Mouse (Mus musculus): Measurements from ENCODE around the gene Chek2. TPM values are rescaled to one million over a fixed set of nuclear protein-coding genes. Genes with fewer than 3 reads are reported as not detected.

The Chek2 gene
- polyA plus RNA-seq, 1 experiment from 2014 or later: 39.4 TPM

DNA sequence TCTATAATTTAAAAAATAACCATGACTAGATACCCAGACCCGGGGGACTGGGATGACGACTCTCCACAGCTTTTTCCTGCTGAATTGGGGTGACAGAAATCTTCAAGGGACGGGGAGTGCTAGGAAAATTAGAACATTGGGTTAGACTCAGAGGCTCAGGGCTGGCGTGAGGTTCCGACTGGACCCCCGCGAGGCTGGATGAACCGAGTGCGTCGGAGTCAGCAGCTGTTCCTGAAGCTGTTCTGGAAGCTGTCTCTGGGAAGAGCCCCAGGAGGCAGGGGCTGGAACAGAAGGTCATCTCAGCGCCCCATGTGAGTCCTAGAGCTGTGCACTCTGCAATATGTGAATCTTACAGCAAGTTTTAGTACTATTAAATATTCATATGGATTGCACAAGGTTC is 75.1 kb downstream of the Chek2 start:
- WGBS: 81% methylated on average over 11 of the region's 11 CpGs
- no peaks in the 10 kb centered on the region for H3K4me1 ChIP-seq (ENCODE audit: control insufficient read depth, insufficient read depth, low read length)

DNA sequence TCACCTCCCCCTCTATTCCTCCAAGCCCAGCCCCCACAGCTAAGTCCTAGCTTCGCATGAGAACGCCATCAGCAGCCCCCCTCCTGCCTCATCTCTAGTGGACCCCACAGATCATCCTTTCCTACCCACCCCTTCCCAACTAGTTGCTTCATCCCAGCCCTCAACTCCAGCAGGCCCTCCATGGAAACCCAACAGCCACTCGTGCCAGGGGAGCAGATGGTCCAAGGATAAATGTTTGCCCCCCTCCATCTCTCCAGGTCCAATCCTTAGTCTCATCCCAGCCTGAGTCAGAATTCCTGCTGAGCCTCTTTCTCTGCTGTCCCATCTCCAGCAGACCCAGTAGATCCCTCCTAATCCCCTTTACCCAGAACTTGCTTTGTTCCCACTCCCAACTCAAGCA is 76.5 kb downstream of the Chek2 start:
- 85% methylated on average over 3 of the region's 3 CpGs for WGBS
- Histone ChIP-seq H3K4me2 (ENCODE audit: low read depth, low read length) (no peak overlapping the region), H3K4me3 (ENCODE audit: low read length) (no peak overlapping the region), H3K27me3 (replicated peaks; ENCODE audit: control insufficient read depth, insufficient read depth, low read length) (no peaks in the 10 kb centered on the region), H3K9ac (ENCODE audit: low read depth, low read length) (no peak overlapping the region), H3K36me3 (ENCODE audit: control insufficient read depth, insufficient read depth, low read length) (no peaks in the 10 kb centered on the region), H3K9me3 (ENCODE audit: control insufficient read depth, low read length) (no peaks in the 10 kb centered on the region), H3K4me1 (ENCODE audit: control insufficient read depth, insufficient read depth, low read length) (no peaks in the 10 kb centered on the region), H3K27ac (ENCODE audit: low read length) (no peak overlapping the region)
- ATAC-seq: no peak

More for the DNA sequence above, 75.1 kb downstream of the Chek2 start:
- Histone ChIP-seq H3K4me2 (ENCODE audit: low read depth, low read length) (no peak overlapping the region), H3K4me3 (ENCODE audit: low read length) (no peak overlapping the region), H3K9ac (ENCODE audit: low read depth, low read length) (no peak overlapping the region), H3K27me3 (replicated peaks; ENCODE audit: control insufficient read depth, insufficient read depth, low read length) (no peaks in the 10 kb centered on the region), H3K27ac (ENCODE audit: low read length) (no peak overlapping the region), H3K9me3 (ENCODE audit: control insufficient read depth, low read length) (no peaks in the 10 kb centered on the region), H3K36me3 (ENCODE audit: control insufficient read depth, insufficient read depth, low read length) (no peaks in the 10 kb centered on the region)
- ATAC-seq: no peak

DNA sequence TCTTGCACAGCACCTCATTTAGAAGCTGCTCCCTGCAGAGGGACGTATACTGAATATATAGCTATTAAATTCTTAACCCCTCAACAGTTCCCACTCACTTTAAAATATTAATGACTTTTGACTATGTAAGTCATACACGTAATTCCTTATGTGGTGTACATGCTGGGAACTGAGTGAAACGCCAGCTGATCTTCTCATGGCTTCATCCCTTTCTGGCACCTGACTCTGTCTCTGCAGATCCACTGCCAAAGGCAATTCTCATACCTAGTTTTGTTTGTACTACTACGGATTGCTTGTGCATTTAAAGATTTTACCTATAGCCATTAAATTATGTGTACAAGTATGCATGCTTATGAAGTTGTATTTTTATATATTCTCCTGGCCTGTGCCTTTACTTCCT is 79.8 kb downstream of the Chek2 start:
- H3K4me2 ChIP-seq (ENCODE audit: low read depth, low read length): no peak overlapping the region
- ATAC-seq: no peak
- H3K9me3 ChIP-seq (ENCODE audit: control insufficient read depth, low read length): no peaks in the 10 kb centered on the region
- no peak overlapping the region for H3K4me3 ChIP-seq (ENCODE audit: low read length)
- no peak overlapping the region for H3K9ac ChIP-seq (ENCODE audit: low read depth, low read length)
- peaks cover 3% of the 10 kb centered on the region; the same call in 1 of the 2 replicates for H3K4me1 ChIP-seq (ENCODE audit: control insufficient read depth, insufficient read depth, low read length)
- 77% methylated on average over 4 of the region's 4 CpGs for WGBS
- no peaks in the 10 kb centered on the region for H3K36me3 ChIP-seq (ENCODE audit: control insufficient read depth, insufficient read depth, low read length)
- no peaks in the 10 kb centered on the region for H3K27me3 ChIP-seq (replicated peaks; ENCODE audit: control insufficient read depth, insufficient read depth, low read length)
- no peak overlapping the region for H3K27ac ChIP-seq (ENCODE audit: low read length)

DNA sequence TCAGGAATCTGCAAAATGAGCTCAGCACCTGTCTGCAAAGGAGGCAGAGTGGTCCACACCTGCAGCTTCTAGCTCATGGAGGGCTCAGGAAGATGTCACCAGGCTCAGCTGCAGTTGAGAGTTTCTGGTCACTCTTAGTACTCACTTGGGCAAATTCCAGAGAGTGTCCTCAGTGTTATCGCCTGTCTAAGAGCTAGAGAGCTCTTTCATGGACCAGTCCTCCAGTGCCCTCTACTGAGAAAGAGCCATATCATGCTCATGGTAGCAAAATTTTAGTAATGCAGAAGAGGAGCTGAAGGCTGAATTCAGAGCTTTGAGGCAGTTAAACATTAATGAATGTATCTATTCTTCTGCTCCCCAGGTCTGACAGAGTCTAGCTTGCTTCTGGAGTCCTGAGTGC is 83.6 kb downstream of the Chek2 start:
- Histone ChIP-seq H3K9me3 (ENCODE audit: control insufficient read depth, low read length) (no peaks in the 10 kb centered on the region), H3K4me1 (ENCODE audit: control insufficient read depth, insufficient read depth, low read length) (peaks cover 3% of the 10 kb centered on the region; the same call in 1 of the 2 replicates), H3K9ac (ENCODE audit: low read depth, low read length) (no peak overlapping the region), H3K27me3 (replicated peaks; ENCODE audit: control insufficient read depth, insufficient read depth, low read length) (no peaks in the 10 kb centered on the region), H3K4me2 (ENCODE audit: low read depth, low read length) (no peak overlapping the region), H3K36me3 (ENCODE audit: control insufficient read depth, insufficient read depth, low read length) (no peaks in the 10 kb centered on the region), H3K4me3 (ENCODE audit: low read length) (no peak overlapping the region), H3K27ac (ENCODE audit: low read length) (no peak overlapping the region)
- WGBS: 18% methylated on average over 1 of the region's 1 CpGs
- ATAC-seq: no peak

Other genes with a start within 250 kb of the Chek2 start
- 52.4 and 56.3 TPM in 2 replicates for gene Noc4l, start 186.6 kb upstream of the Chek2 start, polyA plus RNA-seq (2015; fragmentation: Nextera tagmentation; extraction: Ambion mirVana)
- gene Ddx51, start 186.5 kb upstream of the Chek2 start, polyA plus RNA-seq (2015; fragmentation: Nextera tagmentation; extraction: Ambion mirVana): 16.3 and 17.0 TPM in 2 replicates
- gene Ep400, start 69.3 kb upstream of the Chek2 start, polyA plus RNA-seq (2015; fragmentation: Nextera tagmentation; extraction: Ambion mirVana): 30.8 and 37.2 TPM in 2 replicates
- gene Pus1, start 59.3 kb upstream of the Chek2 start, polyA plus RNA-seq (2015; fragmentation: Nextera tagmentation; extraction: Ambion mirVana): 66.8 and 67.0 TPM in 2 replicates
- 7.0 and 8.4 TPM in 2 replicates for gene Ulk1, start 29.9 kb upstream of the Chek2 start, polyA plus RNA-seq (2015; fragmentation: Nextera tagmentation; extraction: Ambion mirVana)
- gene Hscb, start 202 bp upstream of the Chek2 start, polyA plus RNA-seq (2015; fragmentation: Nextera tagmentation; extraction: Ambion mirVana): 40.4 and 41.2 TPM in 2 replicates
- 4.2 and 4.3 TPM in 2 replicates for gene Ttc28, start 39.8 kb downstream of the Chek2 start, polyA plus RNA-seq (2015; fragmentation: Nextera tagmentation; extraction: Ambion mirVana)

All from intestine, embryonic 16.5 days (tissue).